Mouse (Mus musculus) intestine, postnatal 0 days (tissue): Measurements from ENCODE around the gene Socs7. TPM values are rescaled to one million over a fixed set of nuclear protein-coding genes. Genes with fewer than 3 reads are reported as not detected.
A peak's percentile ranks its signal among the peaks of the same experiment; 100 is the strongest.

Source experiments
- ATAC-seq: fragments of 200-750 bp; cut with Nextera tagmentation; 2 replicates; pipeline ENCODE4 v1.8.0; 2017; ENCODE audit warnings: mild to moderate bottlenecking, moderate TSS enrichment, moderate library complexity
- H3K27ac ChIP-seq: fragments of 300-500 bp; sonication (generic); 2 replicates; pipeline ENCODE4 v1.5.1; 2014; ENCODE audit warnings: mild to moderate bottlenecking, low read depth, low read length, moderate library complexity
- H3K27me3 ChIP-seq: fragments of 300-500 bp; sonication (generic); replicated peaks from 2 replicates; pipeline ENCODE4 v1.6.1; 2014; ENCODE audit warnings: low read length, mixed read lengths; ENCODE audit not compliant: control insufficient read depth, insufficient read depth
- H3K36me3 ChIP-seq: fragments of 300-500 bp; sonication (generic); 2 replicates; pipeline ENCODE4 v1.6.1; 2014; ENCODE audit warnings: mild to moderate bottlenecking, moderate library complexity; ENCODE audit not compliant: control insufficient read depth, insufficient read depth
- H3K4me1 ChIP-seq: fragments of 300-500 bp; sonication (generic); replicated peaks from 2 replicates; pipeline ENCODE4 v1.6.1; 2014; ENCODE audit warnings: antibody characterized with exemption, low read length, mixed read lengths; ENCODE audit not compliant: control insufficient read depth, insufficient read depth
- H3K4me2 ChIP-seq: fragments of 300-500 bp; sonication (generic); replicated peaks from 2 replicates; pipeline ENCODE4 v1.6.1; 2014; ENCODE audit warnings: low read depth, mild to moderate bottlenecking, moderate library complexity
- H3K4me3 ChIP-seq: fragments of 300-500 bp; sonication (generic); 2 replicates; pipeline ENCODE4 v1.5.1; 2014; ENCODE audit warnings: low read depth, low read length
- H3K9ac ChIP-seq: fragments of 300-500 bp; sonication (generic); 2 replicates; pipeline ENCODE4 v1.6.1; 2014; ENCODE audit warnings: mild to moderate bottlenecking, low read depth, low read length
- H3K9me3 ChIP-seq: fragments of 300-500 bp; sonication (generic); 2 replicates; pipeline ENCODE4 v1.6.1; 2016; ENCODE audit warnings: mixed run types; ENCODE audit not compliant: control insufficient read depth
- CTCF ChIP-seq: sonication (generic); IDR thresholded peaks from 2 replicates; pipeline ENCODE4 v1.5.1; 2016; ENCODE audit warnings: low read depth, mild to moderate bottlenecking, control low read depth, antibody characterized with exemption, moderate library complexity
- WGBS: fragments of 180-500 bp; shearing (Covaris S2); extraction: QIAGEN DNeasy Blood & Tissue Kit; methylation state at CpG from one replicate; pipeline ENCODE4 v1.1.7; 2014; 5-methylcytosine and 5-hydroxymethylcytosine counted together
- polyA plus RNA-seq: library from polyadenylated mRNA; unstranded; fragments of >200 nt; fragmentation: Nextera tagmentation; extraction: Ambion mirVana; gene quantifications from 2 replicates; pipeline ENCODE4 v1.2.1, GENCODE M21; 2015

The Socs7 gene
- polyA plus RNA-seq, 1 experiment from 2014 or later = 2.5 TPM

- Histone ChIP-seq H3K4me1 (peaks cover 4% of the 10 kb centered on the region), H3K4me2 (no peak overlapping the region), H3K9me3 (no peaks in the 10 kb centered on the region), H3K9ac (no peak overlapping the region), H3K36me3 (no peaks in the 10 kb centered on the region; the same call in 1 of the 2 replicates), H3K27ac (no peak overlapping the region), H3K4me3 (no peak overlapping the region), H3K27me3 (peaks cover 5% of the 10 kb centered on the region; the same call in 1 of the 2 replicates)
- TF ChIP-seq CTCF = no peak
- ATAC-seq = no peak
- WGBS = 76% methylated on average over 8 of the region's 8 CpGs
Measured at GRCm38 (mm10) chr11:97432983-97433539, 70.7 kb downstream of the Socs7 start.

GRCm38 (mm10) chr11:97434121-97434520, 71.8 kb downstream of the Socs7 start:
- H3K4me1 ChIP-seq = peaks cover 4% of the 10 kb centered on the region
- H3K9ac ChIP-seq = no peak overlapping the region
- WGBS = 80% methylated on average over 8 of the region's 8 CpGs
- no peak overlapping the region for H3K27ac ChIP-seq
- no peak for TF ChIP-seq CTCF
- ATAC-seq = no peak
- no peak overlapping the region for H3K4me2 ChIP-seq
- no peaks in the 10 kb centered on the region; the same call in 1 of the 2 replicates for H3K36me3 ChIP-seq
- no peak overlapping the region for H3K4me3 ChIP-seq
- H3K9me3 ChIP-seq = no peaks in the 10 kb centered on the region
- H3K27me3 ChIP-seq = peaks cover 4% of the 10 kb centered on the region; the same call in 1 of the 2 replicates

GRCm38 (mm10) chr11:97434704-97435454, 72.5 kb downstream of the Socs7 start:
- H3K4me1 ChIP-seq = peaks cover 4% of the 10 kb centered on the region

GRCm38 (mm10) chr11:97435808-97436491, 73.6 kb downstream of the Socs7 start:
- Histone ChIP-seq H3K36me3 (no peaks in the 10 kb centered on the region; the same call in 1 of the 2 replicates), H3K27ac (peak overlapping the region; percentile 95), H3K9ac (peak overlapping the region; percentile 47), H3K27me3 (no peaks in the 10 kb centered on the region), H3K4me2 (peak overlapping the region; percentile 63), H3K9me3 (no peaks in the 10 kb centered on the region), H3K4me3 (no peak overlapping the region), H3K4me1 (peaks cover 4% of the 10 kb centered on the region)
- WGBS = 28% methylated on average over 13 of the region's 13 CpGs
- no peak for TF ChIP-seq CTCF
- peak; percentile 71 for ATAC-seq

More at GRCm38 (mm10) chr11:97434704-97435454, 72.5 kb downstream of the Socs7 start:
- TF ChIP-seq CTCF = peak; percentile 71
- ATAC-seq = peak; percentile 76
- no peaks in the 10 kb centered on the region for H3K27me3 ChIP-seq
- H3K4me3 ChIP-seq = peak overlapping the region; percentile 34
- no peaks in the 10 kb centered on the region for H3K9me3 ChIP-seq
- no peaks in the 10 kb centered on the region; the same call in 1 of the 2 replicates for H3K36me3 ChIP-seq
- peak overlapping the region; percentile 95 for H3K27ac ChIP-seq
- H3K9ac ChIP-seq = peak overlapping the region; percentile 47
- H3K4me2 ChIP-seq = peak overlapping the region; percentile 63
- WGBS = 1% methylated on average over 15 of the region's 15 CpGs

- Histone ChIP-seq H3K4me3 (no peak overlapping the region), H3K36me3 (no peaks in the 10 kb centered on the region; the same call in 1 of the 2 replicates), H3K27me3 (no peaks in the 10 kb centered on the region), H3K27ac (peak overlapping the region; percentile 79), H3K9ac (0 out of 2 replicates have a peak overlapping the region, but pooled peaks have one; percentile 11), H3K9me3 (no peaks in the 10 kb centered on the region), H3K4me1 (peaks cover 12% of the 10 kb centered on the region), H3K4me2 (peak overlapping the region; percentile 32)
- TF ChIP-seq CTCF = no peak
- ATAC-seq = no peak
- WGBS = 8% methylated on average over 5 of the region's 5 CpGs
Measured at GRCm38 (mm10) chr11:97437745-97438144, 75.4 kb downstream of the Socs7 start.

- WGBS = 47% methylated on average over 9 of the region's 9 CpGs
- Histone ChIP-seq H3K36me3 (no peaks in the 10 kb centered on the region; the same call in 1 of the 2 replicates), H3K9me3 (no peaks in the 10 kb centered on the region), H3K4me3 (no peak overlapping the region), H3K4me1 (peaks cover 12% of the 10 kb centered on the region), H3K9ac (no peak overlapping the region), H3K27me3 (no peaks in the 10 kb centered on the region), H3K4me2 (0 out of 2 replicates have a peak overlapping the region, but pooled peaks have one; percentile 9), H3K27ac (peak overlapping the region; percentile 79)
- TF ChIP-seq CTCF = no peak
- no peak for ATAC-seq
Measured at GRCm38 (mm10) chr11:97438868-97439267, 76.5 kb downstream of the Socs7 start.
